Mouse (Mus musculus) ZHBTc4 (cell line): ENCODE results near the gene Poc1b.

Source experiments
- DNase-seq: peaks from one replicate; pipeline ENCODE4 v3.0.0-alpha.2; 2011; ENCODE audit warnings: low read depth, low spot score

Gene Poc1b

DNA sequence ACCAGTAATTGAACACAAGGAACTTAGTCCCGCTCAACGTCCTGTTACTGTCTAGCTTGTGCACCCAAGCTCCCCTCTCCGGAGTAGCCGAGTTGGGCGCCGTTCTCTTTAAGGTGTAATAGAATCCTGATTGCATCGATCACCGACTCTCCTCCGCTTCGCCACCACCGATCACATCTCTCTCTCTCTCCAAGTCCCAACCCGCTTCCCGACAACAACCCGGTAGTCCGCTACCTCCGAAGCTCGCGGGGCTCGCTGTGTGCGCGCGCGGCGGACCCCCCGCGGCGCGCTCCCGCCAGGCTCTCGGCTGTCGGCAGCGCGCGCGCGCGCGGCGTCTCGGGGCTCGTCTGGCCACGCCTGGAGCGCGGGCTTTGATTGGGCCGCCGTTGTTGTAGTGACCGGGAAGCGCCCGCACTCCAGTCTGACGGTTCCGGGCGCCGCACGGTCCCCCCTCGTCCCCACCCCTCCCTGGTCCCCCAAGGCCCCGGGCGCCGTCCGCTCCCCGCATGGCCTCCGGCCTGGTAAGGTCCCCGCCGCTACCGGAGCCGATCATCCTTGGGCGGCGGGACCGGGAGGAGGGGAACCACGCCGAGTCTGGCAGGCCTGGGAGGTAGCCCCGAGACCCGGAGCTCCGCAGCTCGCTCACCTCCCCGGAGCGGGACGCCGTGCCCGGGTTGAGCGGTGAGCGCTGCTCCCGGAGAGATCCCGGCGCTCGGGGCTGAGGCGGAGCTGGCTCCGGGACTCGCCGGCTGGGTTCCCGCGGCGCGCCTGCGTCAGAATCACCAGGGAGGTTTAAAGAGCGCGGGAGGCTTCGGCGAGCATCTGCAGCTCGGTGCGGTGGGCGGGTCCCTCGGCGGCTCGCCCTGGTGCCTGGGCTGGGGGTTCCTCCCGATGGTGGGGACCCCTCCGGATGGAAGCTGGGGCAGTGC lies at the start of gene Poc1b:
Gene Poc1b, plus strand, starts transcription at position 334 of the 929 bp plus-strand sequence.
- DNase-seq: peak; percentile 94

DNA sequence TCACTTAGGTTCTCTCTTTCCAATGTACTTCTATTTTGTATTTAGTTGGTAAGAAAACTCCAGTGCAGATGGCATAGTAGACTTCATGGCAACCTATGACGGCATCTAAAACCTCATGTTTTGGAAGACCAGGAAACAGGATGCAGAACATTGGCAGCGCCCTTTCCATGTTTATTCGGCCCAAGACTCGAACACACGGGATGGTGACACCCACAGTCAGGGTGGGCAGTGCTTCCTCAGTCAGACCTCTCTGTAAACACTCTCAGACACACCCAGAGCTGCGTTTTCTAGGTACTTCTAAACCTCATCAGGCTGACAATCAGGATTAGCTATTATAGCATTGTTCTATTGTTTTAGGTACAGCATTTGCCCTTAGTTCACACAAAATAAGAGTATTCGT lies 46.2 kb upstream of the Poc1b start:
- no peak for DNase-seq

DNA sequence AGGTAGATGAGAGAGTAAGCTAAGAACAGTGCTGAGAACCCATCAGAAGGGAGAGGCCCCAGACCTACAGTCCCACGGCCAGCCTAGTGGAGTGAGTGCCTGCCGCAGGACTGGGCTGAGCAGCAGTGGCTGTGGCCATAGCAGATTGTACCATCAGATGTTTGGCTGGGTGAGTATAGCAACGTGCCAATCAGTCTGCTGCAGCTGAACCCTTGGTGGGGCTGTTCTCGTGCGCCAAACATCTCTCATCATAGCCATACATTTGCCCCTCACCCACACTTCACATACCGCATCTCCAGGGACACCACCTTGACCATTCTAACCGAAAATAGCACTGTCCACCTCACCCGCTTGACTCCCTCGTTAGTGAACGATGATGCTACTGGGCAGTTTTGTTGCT lies 45.4 kb upstream of the Poc1b start:
- DNase-seq: no peak

GRCm38 (mm10) chr10:99062546-99062945 lies 44.3 kb upstream of the Poc1b start:
- no peak for DNase-seq

- no peak for DNase-seq
Observed at GRCm38 (mm10) chr10:99076113-99076895, 30.5 kb upstream of the Poc1b start.

GRCm38 (mm10) chr10:99078621-99079020 lies 28.2 kb upstream of the Poc1b start:
- DNase-seq: no peak

- DNase-seq: no peak
Observed at GRCm38 (mm10) chr10:99081569-99081990, 25.3 kb upstream of the Poc1b start.

DNA sequence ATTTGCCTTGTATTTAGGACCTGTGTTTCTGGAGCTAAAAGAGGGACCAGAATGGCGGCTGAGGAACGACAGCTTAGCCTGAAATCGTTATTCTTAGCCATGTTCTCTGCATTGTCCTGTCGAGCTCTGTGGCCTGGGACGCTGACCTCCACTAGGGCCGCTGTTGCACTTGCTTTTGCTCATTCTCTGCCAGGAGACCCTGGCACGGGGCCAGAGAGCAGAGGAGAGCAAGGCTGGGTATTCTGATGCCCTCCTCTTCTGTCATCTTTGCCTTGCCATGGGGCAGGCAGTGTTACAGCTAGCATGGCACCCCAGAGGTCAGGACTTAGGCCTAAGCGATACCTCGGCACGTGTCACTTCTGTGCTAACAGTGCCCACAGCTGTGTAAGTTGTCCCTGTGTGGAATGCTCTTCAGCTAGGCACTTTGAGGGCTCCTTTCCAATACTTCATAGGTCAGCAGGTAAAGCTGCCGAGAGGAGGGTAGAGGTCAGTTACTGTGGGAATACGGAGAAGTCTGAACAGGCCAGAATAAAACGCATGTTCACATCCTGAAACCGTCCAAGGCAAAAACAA lies 23.3 kb upstream of the Poc1b start:
- no peak for DNase-seq

DNA sequence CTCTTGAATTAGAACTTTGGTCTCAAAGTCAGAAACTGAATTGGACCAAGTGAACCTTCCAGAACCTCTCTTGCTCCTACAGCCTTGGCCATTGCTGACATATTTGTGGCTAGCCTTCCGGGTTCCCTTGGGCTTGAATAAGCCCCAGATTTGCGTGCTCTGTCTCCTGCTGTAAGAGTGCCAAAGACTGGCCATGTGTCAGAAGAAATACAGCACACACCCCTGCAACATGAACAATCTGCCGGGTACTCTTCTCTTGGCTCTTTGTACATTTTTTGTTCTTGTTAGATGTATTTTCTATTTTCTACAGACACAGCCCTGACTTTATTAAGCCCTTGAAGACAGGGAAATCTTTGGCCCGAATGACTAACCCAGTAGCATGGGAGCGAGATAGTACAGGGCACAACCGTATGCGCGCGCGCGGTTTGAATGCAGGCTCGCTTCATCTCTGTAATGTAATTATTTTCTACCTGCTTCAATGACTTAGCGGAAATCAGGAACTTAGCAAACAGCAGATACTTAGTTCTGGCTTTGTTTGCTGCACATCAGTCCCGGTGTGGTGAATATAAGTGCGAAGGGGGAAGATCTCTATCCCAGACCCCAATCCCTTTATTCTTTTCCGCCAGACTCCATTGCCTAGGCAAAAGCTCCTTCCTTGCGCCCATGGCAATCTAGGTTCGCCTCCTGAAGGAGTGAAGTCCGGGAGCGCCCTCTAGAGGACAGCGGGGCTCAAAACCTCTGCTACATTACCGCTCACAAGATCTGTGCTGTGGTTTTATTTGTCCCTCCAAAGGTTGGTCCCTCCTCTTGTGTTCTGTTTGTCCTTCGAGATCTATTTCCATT lies 22.2 kb upstream of the Poc1b start:
- DNase-seq: peak; percentile 90

- DNase-seq: no peak
Observed at GRCm38 (mm10) chr10:99085240-99085587, 21.6 kb upstream of the Poc1b start.

DNA sequence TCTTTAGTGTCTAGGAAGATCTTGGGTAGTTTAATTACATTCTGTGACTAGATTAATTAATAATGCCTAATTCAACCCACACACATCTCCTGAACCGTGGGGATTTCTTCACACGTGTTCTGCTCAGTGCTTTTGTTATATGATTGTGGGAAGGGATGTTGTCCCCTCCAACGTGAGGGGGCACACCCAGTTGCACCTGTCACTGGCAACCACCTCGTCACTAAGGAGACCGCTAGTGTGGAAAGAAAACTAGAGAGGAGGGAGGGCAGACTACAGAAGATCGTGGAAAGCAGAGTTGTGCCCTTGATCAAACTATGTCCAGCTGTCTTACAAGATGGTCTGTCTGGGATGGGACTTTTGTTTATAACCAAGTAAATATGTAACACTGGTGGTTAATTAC lies 20.8 kb upstream of the Poc1b start:
- DNase-seq: no peak

GRCm38 (mm10) chr10:99089906-99090305 lies 16.9 kb upstream of the Poc1b start:
- DNase-seq: no peak

- DNase-seq: no peak
Observed at GRCm38 (mm10) chr10:99093364-99093763, 13.5 kb upstream of the Poc1b start.

GRCm38 (mm10) chr10:99095114-99095513 lies 11.7 kb upstream of the Poc1b start:
- DNase-seq: peak; percentile 32

DNA sequence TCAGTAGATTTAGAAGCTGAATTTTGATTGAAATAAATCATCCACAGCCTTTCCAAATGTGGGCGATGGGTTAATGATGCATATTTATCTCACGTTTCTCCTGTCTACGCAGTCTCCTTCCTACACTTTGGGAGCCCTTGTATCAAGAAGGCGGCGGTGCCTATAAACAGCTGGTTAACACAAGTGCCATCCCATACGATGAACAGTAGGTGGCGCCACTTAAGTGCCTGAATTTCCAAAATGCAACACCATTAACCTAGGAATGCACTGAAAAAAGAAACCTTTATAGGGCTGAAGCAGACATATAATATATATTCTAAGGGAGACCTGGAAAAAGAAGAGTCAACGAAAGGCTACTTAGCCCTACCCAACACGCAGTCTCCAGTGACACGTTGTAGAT lies 9.5 kb upstream of the Poc1b start:
- DNase-seq: no peak

DNA sequence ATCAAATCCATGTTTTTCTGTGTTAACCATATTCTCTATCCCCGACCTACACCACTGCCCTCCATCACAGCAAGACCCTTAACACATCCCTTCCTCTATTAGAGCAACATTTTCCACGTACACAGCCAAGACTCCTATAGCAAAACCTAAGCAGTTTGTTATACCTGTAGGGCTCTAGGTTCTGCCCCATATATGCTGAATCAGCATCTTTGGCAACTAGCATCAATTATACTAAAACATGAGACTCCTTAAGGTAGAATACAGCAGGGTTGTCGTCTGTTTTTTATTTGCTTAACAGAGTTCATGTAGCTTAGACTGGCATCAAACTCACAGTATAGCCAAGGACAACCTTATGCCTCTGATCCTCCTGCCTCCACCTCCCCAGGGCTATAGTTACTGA lies 1.3 kb upstream of the Poc1b start:
- no peak for DNase-seq

GRCm38 (mm10) chr10:99106311-99106702 lies 529 bp upstream of the Poc1b start:
- DNase-seq: no peak

DNA sequence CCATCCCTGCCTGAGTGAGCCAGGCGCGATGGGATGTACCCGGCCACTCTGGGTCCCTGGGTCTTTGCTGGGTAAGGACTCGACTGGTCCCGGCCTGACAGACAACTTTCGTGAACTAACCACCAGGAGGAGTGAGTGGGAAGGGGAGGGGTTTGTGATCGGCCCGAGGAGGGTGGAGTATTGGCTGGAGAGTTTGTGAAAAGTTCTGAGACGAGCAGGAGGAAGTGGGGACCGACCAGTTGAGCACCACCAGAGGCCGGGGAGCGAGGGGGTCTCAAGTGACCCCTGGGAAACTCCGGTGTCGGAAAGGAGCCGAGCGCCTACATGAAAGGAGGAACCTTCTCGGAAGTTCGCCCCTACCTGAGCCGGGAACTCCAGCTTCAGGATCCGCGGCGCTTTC lies 1.1 kb downstream of the Poc1b start, which contains the start of gene Galnt4:
Gene Galnt4, plus strand, starts transcription at position 196 of the 400 bp plus-strand sequence.
- DNase-seq: peak; percentile 92

DNA sequence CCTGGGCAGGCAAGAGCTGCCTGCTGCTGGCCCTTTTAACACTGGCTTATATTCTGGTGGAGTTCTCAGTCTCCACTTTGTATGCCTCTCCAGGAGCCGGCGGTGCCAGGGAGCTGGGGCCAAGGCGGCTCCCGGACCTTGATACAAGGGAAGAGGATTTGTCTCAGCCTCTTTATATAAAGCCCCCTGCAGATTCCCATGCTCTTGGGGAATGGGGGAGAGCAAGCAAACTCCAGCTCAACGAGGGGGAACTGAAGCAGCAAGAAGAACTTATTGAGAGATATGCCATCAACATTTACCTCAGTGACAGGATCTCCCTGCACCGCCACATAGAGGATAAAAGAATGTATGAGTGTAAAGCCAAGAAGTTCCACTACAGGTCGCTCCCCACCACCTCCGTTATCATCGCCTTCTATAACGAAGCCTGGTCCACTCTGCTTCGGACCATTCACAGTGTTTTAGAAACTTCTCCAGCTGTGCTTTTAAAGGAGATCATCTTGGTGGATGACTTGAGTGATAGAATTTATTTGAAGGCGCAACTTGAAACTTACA lies 1.7 kb downstream of the Poc1b start:
- peak; percentile 44 for DNase-seq

DNA sequence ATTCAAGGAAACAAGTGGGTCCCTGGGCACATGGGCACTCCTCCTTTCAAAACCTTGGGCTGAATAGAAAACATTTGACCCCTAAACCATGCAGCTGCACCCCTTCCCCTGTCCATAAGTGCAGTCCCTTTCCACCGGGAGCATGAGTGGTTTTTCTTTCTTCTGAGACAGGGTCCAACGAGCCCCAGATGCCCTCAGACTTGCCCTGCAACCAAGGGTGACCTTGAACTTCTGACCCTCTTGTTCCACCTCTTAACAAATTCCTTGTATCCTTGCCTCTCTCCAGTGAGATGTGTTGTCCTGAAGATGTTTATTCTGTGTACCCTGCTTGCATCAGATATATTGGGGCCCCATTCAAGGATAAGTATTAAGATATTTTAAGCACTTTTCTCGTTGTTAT lies 6.7 kb downstream of the Poc1b start:
- no peak for DNase-seq

- no peak for DNase-seq
Observed at GRCm38 (mm10) chr10:99114295-99114694, 7.5 kb downstream of the Poc1b start.
